7 mouse cellular contexts compared by ENCODE assay signal in genomic region chrX:136590199-136590896, GRCm38 (mm10). TPM values are rescaled to one million over a fixed set of nuclear protein-coding genes. Genes with fewer than 3 reads are reported as not detected.
DNase-seq lines count a peak whose midpoint lies in the region; ATAC-seq lines count a peak whose summit lies in the region.

Gene Tceal3 (plus strand): TSS chrX:136590842.

- 37% methylated on average over 12 of the region's 12 CpGs for WGBS in hindbrain, embryonic 10.5 days
- 54% methylated on average over 12 of the region's 12 CpGs for WGBS in limb, embryonic 13.5 days
- WGBS in liver, embryonic 11.5 days = 57% methylated on average over 12 of the region's 12 CpGs
- WGBS in liver, embryonic 12.5 days (ENCODE audit: insufficient replicate concordance) = 45% methylated on average over 12 of the region's 12 CpGs

- no peak within 1 kb of the TSS; the same call in 1 of the 2 replicates for H3K4me2 ChIP-seq in limb, embryonic 13.5 days (replicated peaks)
- no peak within 1 kb of the TSS for H3K4me2 ChIP-seq in liver, embryonic 11.5 days
- H3K4me2 ChIP-seq in liver, embryonic 12.5 days = no peak within 1 kb of the TSS

- no peak for ATAC-seq in limb, embryonic 13.5 days (ENCODE audit: low FRiP score, low read depth)
- ATAC-seq in liver, embryonic 11.5 days (replicated peaks; ENCODE audit: low FRiP score) = no peak
- ATAC-seq in liver, embryonic 12.5 days = no peak

- H3K27me3 ChIP-seq in hindbrain, embryonic 10.5 days (ENCODE audit: insufficient read depth, poor library complexity, severe bottlenecking) = no peaks in the 10 kb centered on the region
- H3K27me3 ChIP-seq in limb, embryonic 13.5 days = no peaks in the 10 kb centered on the region
- no peaks in the 10 kb centered on the region; the same call in 1 of the 2 replicates for H3K27me3 ChIP-seq in liver, embryonic 11.5 days (replicated peaks; ENCODE audit: control insufficient read depth, insufficient read depth, low read length)
- no peaks in the 10 kb centered on the region for H3K27me3 ChIP-seq in liver, embryonic 12.5 days (replicated peaks)

- peak within 1 kb of the TSS; percentile 86 for H3K27ac ChIP-seq in hindbrain, embryonic 10.5 days
- no peak within 1 kb of the TSS for H3K27ac ChIP-seq in limb, embryonic 13.5 days
- no peak within 1 kb of the TSS for H3K27ac ChIP-seq in liver, embryonic 11.5 days (ENCODE audit: low read depth, low read length)
- H3K27ac ChIP-seq in liver, embryonic 12.5 days = no peak within 1 kb of the TSS

- H3K36me3 ChIP-seq in hindbrain, embryonic 10.5 days = no peaks in the 10 kb centered on the region
- H3K36me3 ChIP-seq in limb, embryonic 13.5 days = no peaks in the 10 kb centered on the region
- H3K36me3 ChIP-seq in liver, embryonic 11.5 days (ENCODE audit: control insufficient read depth, insufficient read depth, low read length) = no peaks in the 10 kb centered on the region
- H3K36me3 ChIP-seq in liver, embryonic 12.5 days = no peaks in the 10 kb centered on the region

- no peak for DNase-seq in adrenal gland, postnatal 25 days
- peak; percentile 53 to 69 for DNase-seq in cerebellum, postnatal 36 days
- DNase-seq in hindbrain, embryonic 10.5 days (ENCODE audit: low spot score) = peak; percentile 66
- DNase-seq in right cerebral cortex, postnatal 4 days = peak; percentile 73
- no peak for DNase-seq in liver, embryonic 11.5 days (ENCODE audit: low spot score)

- H3K9ac ChIP-seq in limb, embryonic 13.5 days = no peak within 1 kb of the TSS
- no peak within 1 kb of the TSS for H3K9ac ChIP-seq in liver, embryonic 11.5 days (ENCODE audit: low read depth, low read length)
- H3K9ac ChIP-seq in liver, embryonic 12.5 days = no peak within 1 kb of the TSS

- peak within 1 kb of the TSS; percentile 43 for H3K4me3 ChIP-seq in hindbrain, embryonic 10.5 days
- no peak within 1 kb of the TSS for H3K4me3 ChIP-seq in limb, embryonic 13.5 days
- H3K4me3 ChIP-seq in liver, embryonic 11.5 days (ENCODE audit: low read depth, low read length) = no peak within 1 kb of the TSS
- no peak within 1 kb of the TSS for H3K4me3 ChIP-seq in liver, embryonic 12.5 days

- no peaks in the 10 kb centered on the region for H3K4me1 ChIP-seq in hindbrain, embryonic 10.5 days (replicated peaks)
- no peaks in the 10 kb centered on the region for H3K4me1 ChIP-seq in limb, embryonic 13.5 days
- no peaks in the 10 kb centered on the region for H3K4me1 ChIP-seq in liver, embryonic 11.5 days (replicated peaks; ENCODE audit: control insufficient read depth, insufficient read depth, low read length)
- H3K4me1 ChIP-seq in liver, embryonic 12.5 days = no peaks in the 10 kb centered on the region

- no peaks in the 10 kb centered on the region for H3K9me3 ChIP-seq in hindbrain, embryonic 10.5 days
- no peaks in the 10 kb centered on the region for H3K9me3 ChIP-seq in limb, embryonic 13.5 days
- H3K9me3 ChIP-seq in liver, embryonic 11.5 days (ENCODE audit: control insufficient read depth, low read length) = no peaks in the 10 kb centered on the region
- no peaks in the 10 kb centered on the region for H3K9me3 ChIP-seq in liver, embryonic 12.5 days (replicated peaks)

RNA-seq across cellular contexts. Expression of gene Tceal3, which starts in this region (rescaled TPM):
- 24.0 and 24.3 TPM in 2 replicates for total RNA-seq in adrenal gland, postnatal 25 days (2021)
- polyA plus RNA-seq in hindbrain, embryonic 10.5 days (2016; fragmentation: Nextera tagmentation; extraction: Ambion mirVana) = 8.3 and 12.2 TPM in 2 replicates
- polyA plus RNA-seq in limb, embryonic 13.5 days (2015; fragmentation: Nextera tagmentation; extraction: Ambion mirVana) = 38.8 and 42.0 TPM in 2 replicates
- 1.6 and 1.9 TPM in 2 replicates for polyA plus RNA-seq in liver, embryonic 11.5 days (2014; fragmentation: Nextera tagmentation; extraction: Ambion mirVana)
- polyA plus RNA-seq in liver, embryonic 12.5 days (2016; fragmentation: Nextera tagmentation; extraction: Ambion mirVana) = 1.0 and 1.2 TPM in 2 replicates

Comparison
In these comparisons a context has a peak if more than half of its experiments do, and no peak if none do; other contexts are left out.
1. DNase-seq: peak in cerebellum, postnatal 36 days (2 of 2), hindbrain, embryonic 10.5 days (single experiment) and right cerebral cortex, postnatal 4 days (single experiment); none in adrenal gland, postnatal 25 days (single experiment) and liver, embryonic 11.5 days (single experiment).